Mouse (Mus musculus) heart, postnatal 0 days (tissue): ENCODE data around the gene Uhrf1bp1l.

Experiments
- CTCF ChIP-seq: IDR thresholded peaks from 2 replicates; pipeline ENCODE4 v1.5.1; 2016; ENCODE audit warnings: antibody characterized with exemption, control low read depth, low read depth
- EP300 ChIP-seq: IDR thresholded peaks from 2 replicates; pipeline ENCODE4 v1.6.1; 2016; ENCODE audit warnings: antibody characterized with exemption, low read depth

DNA sequence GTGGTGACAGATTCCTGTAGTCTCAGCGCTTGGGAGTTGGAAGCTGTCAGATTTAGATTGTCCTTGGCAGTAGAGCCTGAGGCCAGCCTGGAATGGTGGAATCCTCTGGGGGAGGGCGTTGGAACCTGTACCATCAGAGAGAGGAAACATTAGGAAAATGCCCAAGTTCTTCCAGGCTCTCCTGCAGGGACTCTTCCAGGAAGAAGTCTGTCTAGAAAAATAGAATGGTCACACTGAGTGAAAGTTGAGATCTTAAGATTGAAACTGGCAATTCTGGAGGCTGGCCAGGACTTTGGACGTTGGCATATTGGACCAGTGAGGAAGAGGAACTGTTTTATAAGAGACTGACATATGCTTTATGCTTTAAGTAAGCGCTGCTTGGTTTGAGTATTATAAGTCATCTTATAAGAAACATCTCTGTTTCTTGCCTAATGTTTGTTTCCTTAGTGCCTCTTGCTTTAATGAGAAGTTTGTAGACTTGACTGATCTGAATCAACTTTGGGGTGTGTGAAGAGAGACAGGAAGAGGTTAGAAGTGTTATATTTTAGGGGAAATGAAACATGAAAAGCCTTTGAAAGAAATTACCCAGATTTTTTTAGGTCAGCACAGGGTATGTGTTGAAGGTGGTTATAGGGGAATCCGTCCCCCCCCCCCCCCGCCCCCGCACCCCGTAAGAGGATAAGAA is 2.6 kb downstream of the Uhrf1bp1l start:
- no peak for TF ChIP-seq CTCF
- TF ChIP-seq EP300 = no peak
